Mouse (Mus musculus): ENCODE data around the gene Slc41a2. TPM values are rescaled to one million over a fixed set of nuclear protein-coding genes. Genes with fewer than 3 reads are reported as not detected.
A peak's percentile ranks its signal among the peaks of the same experiment; 100 is the strongest.

The Slc41a2 gene
- total RNA-seq, 2 experiments from 2014 or later, result 1.2 to 3.3 TPM

- DNase-seq, result no peak
Measured at GRCm38 (mm10) chr10:83183634-83184479, 153.8 kb downstream of the Slc41a2 start.

GRCm38 (mm10) chr10:83182573-83182960 lies 155.1 kb downstream of the Slc41a2 start:
- DNase-seq, result peak; percentile 27 to 68

GRCm38 (mm10) chr10:83181831-83182572 lies 155.7 kb downstream of the Slc41a2 start:
- DNase-seq, result no peak

Other genes with a start within 250 kb of the Slc41a2 start
- gene D10Wsu102e, start 22.3 kb upstream of the Slc41a2 start, total RNA-seq (2021), result under 1 TPM; 0.50 to 0.67 TPM
- 10 to 100 TPM; 10.3 to 13.0 TPM for gene Aldh1l2, start 196.3 kb upstream of the Slc41a2 start, total RNA-seq (2021)
- gene Washc4, start 205.9 kb upstream of the Slc41a2 start, total RNA-seq (2021), result 10 to 100 TPM; 15.2 to 16.4 TPM